Mouse (Mus musculus) spleen, adult 2 months (tissue): ENCODE measurements around the gene Hdac10. TPM values are rescaled to one million over a fixed set of nuclear protein-coding genes. Genes with fewer than 3 reads are reported as not detected.

Experiments used
- DNase-seq, 2 experiments: peaks; one replicate each; pipeline versions ENCODE4 v3.0.0 to v3.0.0-alpha.2; 2012 to 2021; ENCODE audit warnings: low spot score in 2 of 2, low read depth in 1 of 2
- H3K27ac ChIP-seq: fragments of 200-500 bp; 2 replicates; pipeline ENCODE4 v1.5.1; 2012; ENCODE audit warnings: low read length, inconsistent platforms; ENCODE audit not compliant: insufficient read depth
- H3K27me3 ChIP-seq: fragments of 200-500 bp; 2 replicates; pipeline ENCODE4 v1.6.1; 2012; ENCODE audit warnings: mild to moderate bottlenecking, moderate library complexity, low read length, inconsistent platforms; ENCODE audit not compliant: control insufficient read depth, insufficient read depth
- H3K36me3 ChIP-seq: fragments of 200-500 bp; 2 replicates; pipeline ENCODE4 v1.6.1; 2012; ENCODE audit warnings: mild to moderate bottlenecking, low read length, inconsistent platforms; ENCODE audit not compliant: control insufficient read depth, insufficient read depth
- H3K4me1 ChIP-seq: fragments of 200-500 bp; 2 replicates; pipeline ENCODE4 v1.6.1; 2011; ENCODE audit warnings: inconsistent platforms; ENCODE audit not compliant: control insufficient read depth, insufficient read depth, insufficient read length
- H3K4me3 ChIP-seq: fragments of 200-500 bp; 2 replicates; pipeline ENCODE4 v1.5.1; 2011; ENCODE audit warnings: mild to moderate bottlenecking, inconsistent platforms; ENCODE audit not compliant: insufficient read depth, insufficient read length; ENCODE audit errors: extremely low read depth
- CTCF ChIP-seq: fragments of 200-500 bp; IDR thresholded peaks from 2 replicates; pipeline ENCODE4 v1.5.1; 2011; ENCODE audit warnings: mild to moderate bottlenecking, inconsistent platforms; ENCODE audit not compliant: insufficient read depth, insufficient read length, insufficient replicate concordance; ENCODE audit errors: extremely low read depth
- POLR2A ChIP-seq: fragments of 200-500 bp; IDR thresholded peaks from 2 replicates; pipeline ENCODE4 v1.6.1; 2011; ENCODE audit warnings: low read depth, low read length, inconsistent platforms
- WGBS: fragments of 180-500 bp; shearing (Covaris S2); methylation state at CpG from one replicate; pipeline ENCODE4 v1.1.7; 2018; 5-methylcytosine and 5-hydroxymethylcytosine counted together
- polyA plus RNA-seq: library from polyadenylated mRNA; depleted of rRNA; stranded (reverse); fragments of >200 nt; gene quantifications from 2 replicates; pipeline ENCODE4 v1.2.3, GENCODE M21; 2012; rRNA removed

The Hdac10 gene
- 76.2 and 86.8 TPM in 2 replicates for polyA plus RNA-seq

DNA sequence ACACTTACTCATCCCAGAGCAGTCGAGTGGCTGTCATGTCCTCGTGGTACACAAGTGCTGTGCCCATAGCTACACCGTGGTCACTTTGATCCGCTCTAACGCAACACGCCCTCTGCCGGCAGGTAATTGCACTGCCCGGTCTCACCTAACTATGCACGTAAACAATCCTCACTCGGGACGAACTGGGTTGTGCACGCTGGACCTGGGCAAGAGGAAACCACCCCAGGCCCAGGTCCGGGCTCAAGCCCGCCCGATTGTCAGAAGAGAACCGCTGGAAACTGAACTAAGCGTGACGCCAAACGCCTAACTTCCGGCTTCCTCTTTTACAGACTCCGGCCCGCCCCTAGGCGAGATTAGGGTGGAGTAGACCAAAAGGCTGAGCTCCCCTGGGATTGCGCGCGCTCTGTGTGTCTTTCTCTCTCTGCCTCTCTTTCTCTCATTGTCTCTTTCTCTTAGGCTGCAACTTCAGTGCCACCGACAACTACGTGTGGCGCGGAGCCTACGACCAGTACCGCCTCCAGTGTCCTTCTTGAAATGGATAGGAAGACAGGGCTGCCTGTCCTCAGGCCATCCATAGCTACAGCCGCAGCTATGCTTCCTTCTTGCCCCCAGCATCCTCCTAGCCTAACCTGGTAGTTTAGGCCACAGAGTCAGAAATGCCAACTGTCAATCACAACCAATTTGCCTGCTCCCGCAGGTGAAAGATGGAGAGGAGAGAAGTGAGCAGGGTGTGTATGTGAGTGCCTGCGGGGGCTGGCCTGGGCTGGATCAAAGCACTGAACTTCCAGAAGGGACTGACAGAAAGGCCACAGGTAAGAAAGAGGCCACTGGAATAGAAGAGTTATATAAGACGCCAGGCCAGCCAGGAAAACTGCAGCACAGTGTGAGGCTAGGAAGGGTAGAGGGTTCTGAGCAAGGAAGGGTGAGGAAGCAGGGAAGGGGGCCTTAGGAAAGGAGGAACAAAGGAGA, at the start of gene Hdac10:
Gene Hdac10 (minus strand): TSS at position 319 of the 969 bp plus-strand sequence.
- Histone ChIP-seq H3K27me3 (no peaks in the 10 kb centered on the region), H3K27ac (peak within 1 kb of the TSS; percentile 93), H3K4me3 (peak within 1 kb of the TSS; percentile 69), H3K36me3 (peaks cover 7% of the 10 kb centered on the region), H3K4me1 (peaks cover 37% of the 10 kb centered on the region)
- 4% methylated on average over 36 of the region's 36 CpGs for WGBS
- TF ChIP-seq CTCF (peak; percentile 69; the same call in 1 of the 2 replicates), POLR2A (peak; percentile 66)
- DNase-seq, result peak; percentile 80 to 89

DNA sequence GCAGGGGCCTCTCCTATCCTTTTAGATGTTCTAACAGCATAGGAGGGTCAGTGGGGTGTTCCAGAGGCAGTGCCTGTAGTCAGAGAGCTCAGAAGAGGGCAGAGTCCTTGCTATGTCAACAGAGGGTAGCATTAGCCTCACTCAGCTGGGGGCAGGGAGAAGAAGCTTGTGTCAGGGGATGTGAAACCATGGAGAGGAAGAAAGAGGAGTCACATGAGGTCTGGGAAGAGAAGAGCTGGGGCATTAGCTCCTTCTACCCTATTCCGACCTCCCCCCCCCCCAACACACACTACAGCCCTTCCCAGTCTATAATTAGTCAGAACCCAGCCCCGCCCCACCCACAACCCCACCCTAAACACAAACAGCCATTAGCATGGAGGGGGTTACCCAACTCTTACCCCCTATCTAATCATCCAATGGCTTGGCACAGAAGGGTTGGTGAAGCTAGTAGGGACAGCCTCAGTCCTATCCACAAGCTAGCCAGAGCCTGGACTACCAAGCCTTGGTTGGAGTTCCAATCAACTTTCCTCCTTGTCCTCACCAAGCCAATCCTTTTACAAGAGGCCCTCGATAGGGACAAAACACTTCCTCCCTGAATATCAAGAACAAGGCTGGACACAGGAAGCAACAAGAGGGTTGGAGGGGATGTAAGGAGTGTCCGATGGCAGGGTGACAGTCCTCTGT, 49.2 kb upstream of the Hdac10 start:
- Histone ChIP-seq H3K4me3 (no peak overlapping the region), H3K27ac (peak overlapping the region; percentile 72), H3K27me3 (0 out of 2 replicates have a peak, but pooled peaks cover 2% of the 10 kb centered on the region), H3K4me1 (peaks cover 35% of the 10 kb centered on the region), H3K36me3 (no peaks in the 10 kb centered on the region)
- DNase-seq, result no peak
- WGBS, result 55% methylated on average over 4 of the region's 4 CpGs
- TF ChIP-seq POLR2A (no peak), CTCF (no peak)

DNA sequence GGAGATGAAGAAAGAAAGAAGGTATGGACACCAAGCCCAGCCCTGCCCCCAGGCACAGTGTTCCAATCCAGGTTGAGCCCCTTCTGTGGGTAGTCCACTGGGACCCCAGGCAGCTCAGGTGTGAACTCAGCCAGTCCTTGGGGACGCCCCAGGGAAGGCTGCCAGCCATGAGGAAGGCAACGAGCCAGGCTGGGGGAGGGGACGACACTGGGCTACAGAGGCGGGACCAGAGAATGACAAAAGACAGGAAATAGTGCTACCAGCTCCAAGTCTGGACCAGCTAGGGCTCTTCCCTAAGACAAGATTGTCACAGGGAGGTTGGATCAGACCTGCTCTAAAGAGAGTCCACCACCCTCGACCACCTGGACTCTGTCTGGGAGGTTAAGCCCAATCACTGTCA, 48.6 kb upstream of the Hdac10 start:
- peak in 1 of 2 experiments; percentile 64 for DNase-seq
- no peak overlapping the region for H3K4me3 ChIP-seq
- H3K36me3 ChIP-seq, result no peaks in the 10 kb centered on the region
- 0 out of 2 replicates have a peak, but pooled peaks cover 2% of the 10 kb centered on the region for H3K27me3 ChIP-seq
- 11% methylated on average over 5 of the region's 5 CpGs for WGBS
- peak overlapping the region; percentile 72 for H3K27ac ChIP-seq
- H3K4me1 ChIP-seq, result peaks cover 36% of the 10 kb centered on the region
- TF ChIP-seq POLR2A (no peak), CTCF (no peak)

DNA sequence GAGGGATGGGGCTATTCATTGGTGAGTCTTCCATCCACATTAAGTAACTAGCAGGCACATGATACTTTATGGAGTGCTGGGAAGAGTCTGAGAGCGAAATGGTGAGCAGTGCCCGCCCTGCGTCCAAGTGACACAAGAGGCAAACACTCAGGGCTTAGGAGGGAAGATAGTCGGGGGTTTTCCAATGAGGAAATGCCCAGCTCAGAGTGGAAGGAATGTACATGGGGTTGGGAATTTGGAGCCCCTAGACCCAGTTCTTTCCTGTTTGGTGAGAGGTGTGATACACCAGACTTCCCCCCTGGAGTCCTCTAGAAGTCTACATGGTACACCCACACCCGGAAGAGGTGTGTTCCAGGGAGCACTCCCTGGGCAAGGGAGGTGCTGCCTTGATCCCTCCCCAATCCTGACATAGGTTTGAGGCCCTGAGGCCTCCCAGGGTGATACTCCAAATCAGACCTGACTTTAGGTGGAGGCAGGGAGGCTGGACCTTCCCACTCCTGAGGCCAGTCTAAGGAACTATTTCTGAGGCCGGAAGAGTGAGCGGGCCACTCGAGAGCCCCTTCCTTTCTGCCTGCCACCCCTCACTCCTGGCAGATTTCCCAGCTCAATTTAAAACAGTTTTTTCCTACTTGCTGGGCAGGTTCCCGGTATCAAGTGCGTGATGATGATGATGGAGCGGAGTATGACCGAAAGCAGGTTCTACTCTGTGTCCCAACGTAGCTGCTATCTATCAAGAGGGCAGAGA, 47.1 kb upstream of the Hdac10 start:
- Histone ChIP-seq H3K27ac (no peak overlapping the region), H3K36me3 (no peaks in the 10 kb centered on the region), H3K27me3 (no peaks in the 10 kb centered on the region), H3K4me1 (peaks cover 35% of the 10 kb centered on the region), H3K4me3 (no peak overlapping the region)
- TF ChIP-seq CTCF, result no peak
- TF ChIP-seq POLR2A, result no peak
- 90% methylated on average over 13 of the region's 13 CpGs for WGBS
- DNase-seq, result no peak

DNA sequence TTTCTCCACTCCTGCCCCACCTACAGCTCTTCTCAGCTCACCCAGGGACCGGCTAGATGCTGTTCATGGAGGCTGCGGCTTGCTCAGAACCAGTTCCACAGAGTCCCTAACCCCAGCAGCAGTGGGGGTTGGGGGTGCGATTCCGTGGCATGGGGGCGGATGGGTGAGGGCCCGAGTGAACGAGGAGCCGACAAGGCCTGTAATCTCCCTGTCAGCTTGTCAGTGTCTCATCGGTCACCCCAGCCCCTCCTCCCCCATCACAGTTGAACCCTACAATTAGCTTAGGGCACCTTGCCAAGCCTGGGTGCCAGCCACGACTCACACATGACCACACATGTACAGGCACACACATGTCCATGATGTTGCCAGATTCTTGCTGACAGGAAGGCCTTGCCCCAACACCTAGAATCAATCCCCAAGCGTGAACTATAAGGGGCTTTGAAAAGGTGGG, 46.4 kb upstream of the Hdac10 start:
- Histone ChIP-seq H3K36me3 (no peaks in the 10 kb centered on the region), H3K4me1 (peaks cover 29% of the 10 kb centered on the region; the same call in 1 of the 2 replicates), H3K27ac (no peak overlapping the region), H3K27me3 (no peaks in the 10 kb centered on the region), H3K4me3 (no peak overlapping the region)
- WGBS, result 83% methylated on average over 11 of the region's 11 CpGs
- DNase-seq, result no peak
- TF ChIP-seq POLR2A (no peak), CTCF (no peak)

DNA sequence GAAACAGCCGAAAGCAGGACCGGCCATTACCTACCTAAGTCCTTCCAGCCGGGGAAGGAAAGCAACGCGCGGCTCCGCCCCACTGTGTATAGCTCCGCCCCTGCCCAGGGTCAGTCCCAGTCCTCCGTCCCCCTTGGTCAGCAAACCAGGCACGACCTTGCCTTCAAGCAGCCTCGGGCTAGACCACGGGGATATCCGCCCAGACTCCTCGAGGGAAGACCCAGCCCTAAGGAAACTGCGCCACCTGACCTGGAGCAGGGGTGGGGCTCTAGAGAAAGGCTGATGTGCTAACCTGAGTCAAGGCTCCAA, 45.4 kb upstream of the Hdac10 start:
- DNase-seq, result peak in 1 of 2 experiments; percentile 40

More for the DNA sequence above, 45.4 kb upstream of the Hdac10 start:
- peaks cover 26% of the 10 kb centered on the region; the same call in 1 of the 2 replicates for H3K4me1 ChIP-seq
- no peaks in the 10 kb centered on the region for H3K27me3 ChIP-seq
- H3K27ac ChIP-seq, result no peak overlapping the region; the same call in 1 of the 2 replicates
- H3K36me3 ChIP-seq, result no peaks in the 10 kb centered on the region
- H3K4me3 ChIP-seq, result peak overlapping the region; percentile 66; the same call in 1 of the 2 replicates
- TF ChIP-seq POLR2A (no peak), CTCF (no peak)
- 13% methylated on average over 15 of the region's 15 CpGs for WGBS
